Comparison of ENCODE assay signal across 12 mouse cellular contexts in the genomic region with DNA sequence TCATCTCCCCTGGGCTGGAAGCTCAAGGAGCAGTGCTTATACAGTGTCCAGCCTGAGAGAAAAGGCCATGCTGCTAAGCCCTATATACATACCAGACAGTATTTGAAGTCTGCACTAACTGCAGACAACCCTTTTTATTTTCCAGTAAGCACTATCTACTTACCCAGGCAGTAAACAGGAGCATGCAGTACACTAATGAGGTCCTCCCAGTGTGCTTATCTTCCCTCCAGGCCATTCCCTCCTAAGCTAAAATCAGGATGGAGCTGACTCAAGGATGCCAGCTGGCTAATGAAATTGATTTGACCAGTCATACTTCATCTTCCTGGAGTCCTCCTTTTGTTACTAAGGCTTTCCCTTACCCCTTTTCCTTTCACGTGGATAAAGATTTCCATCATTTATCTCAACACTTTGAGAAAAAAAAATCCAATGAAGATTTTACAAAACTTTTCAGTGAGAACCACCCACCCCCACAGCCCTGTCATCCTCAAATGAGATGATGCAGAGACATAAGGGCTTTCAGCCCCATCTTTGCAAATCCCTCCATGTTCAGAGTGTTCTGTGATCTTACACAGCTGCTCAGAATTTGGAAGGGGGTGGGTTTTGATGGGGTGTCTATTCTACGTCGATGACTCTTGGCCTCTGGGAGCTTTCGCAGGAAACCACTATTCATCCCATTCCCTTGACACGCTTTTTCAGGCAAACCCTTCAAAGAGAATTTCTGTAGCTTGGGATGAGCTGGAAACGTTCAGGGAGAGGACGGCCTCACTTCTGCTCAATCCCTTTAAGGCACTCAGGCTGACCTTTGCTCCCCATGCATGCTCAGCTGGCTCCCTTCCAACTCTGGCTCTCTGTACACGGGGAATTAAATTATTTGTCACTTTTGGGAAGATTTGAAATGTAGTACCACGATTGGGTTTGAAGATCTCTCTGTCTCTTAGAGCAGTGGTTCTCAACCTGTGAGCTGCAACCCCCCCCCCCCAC.
DNase-seq lines count a peak whose midpoint lies in the region; ATAC-seq and TF ChIP-seq lines count a peak whose summit lies in the region.
"Had no signal": no experiment of that assay in that cellular context is flagged by ENCODE, and none has a peak within 500 bp of the region (broad histone marks: within the 10 kb centered on the region; RNA-seq: fewer than 3 reads in every experiment).

No protein-coding gene starts in this region.

- peak overlapping the region; percentile 29; the same call in 1 of the 2 replicates for H3K27ac ChIP-seq in heart, embryonic 10.5 days
- H3K27ac ChIP-seq in lung, embryonic 14.5 days (ENCODE audit: low read depth) = peak overlapping the region; percentile 83
- H3K27ac ChIP-seq: embryonic facial prominence, embryonic 13.5 days; forebrain, embryonic 15.5 days had no signal

- peaks cover 26% of the 10 kb centered on the region for H3K4me1 ChIP-seq in heart, embryonic 10.5 days
- H3K4me1 ChIP-seq in lung, embryonic 14.5 days (ENCODE audit: insufficient read depth) = peaks cover 11% of the 10 kb centered on the region; the same call in 1 of the 2 replicates
- H3K4me1 ChIP-seq: forebrain, embryonic 15.5 days had no signal

- H3K27me3 ChIP-seq in heart, embryonic 10.5 days (ENCODE audit: insufficient read depth, poor library complexity, severe bottlenecking) = no peaks in the 10 kb centered on the region
- H3K27me3 ChIP-seq in lung, embryonic 14.5 days (ENCODE audit: insufficient read depth, low read length) = no peaks in the 10 kb centered on the region
- H3K27me3 ChIP-seq: embryonic facial prominence, embryonic 13.5 days; forebrain, embryonic 15.5 days had no signal

- H3K9me3 ChIP-seq in heart, embryonic 10.5 days = no peaks in the 10 kb centered on the region
- no peaks in the 10 kb centered on the region for H3K9me3 ChIP-seq in lung, embryonic 14.5 days (ENCODE audit: low read depth, low read length)
- H3K9me3 ChIP-seq: embryonic facial prominence, embryonic 13.5 days; forebrain, embryonic 15.5 days had no signal

- H3K4me2 ChIP-seq in lung, embryonic 14.5 days = no peak overlapping the region
- H3K4me2 ChIP-seq: embryonic facial prominence, embryonic 13.5 days; forebrain, embryonic 15.5 days had no signal

- TF ChIP-seq CTCF in lung, embryonic 14.5 days (IDR thresholded peaks at IDR 0.05; ENCODE audit: low read depth) = no peak

- H3K4me3 ChIP-seq in heart, embryonic 10.5 days = no peak overlapping the region
- no peak overlapping the region for H3K4me3 ChIP-seq in lung, embryonic 14.5 days (ENCODE audit: low read depth, low read length)
- H3K4me3 ChIP-seq: embryonic facial prominence, embryonic 13.5 days; forebrain, embryonic 15.5 days had no signal

- no peak overlapping the region for H3K9ac ChIP-seq in lung, embryonic 14.5 days
- H3K9ac ChIP-seq: embryonic facial prominence, embryonic 13.5 days; forebrain, embryonic 15.5 days had no signal

- peak; percentile 95 for ATAC-seq in lung, embryonic 14.5 days (ENCODE audit: insufficient read depth)
- ATAC-seq: CD4-positive, CD25-positive, alpha-beta regulatory T cell, adult 4 months; forebrain, embryonic 15.5 days had no signal

- 59% methylated on average over 9 of the region's 9 CpGs for WGBS in heart, embryonic 10.5 days
- 25% methylated on average over 9 of the region's 9 CpGs for WGBS in lung, embryonic 14.5 days

- no peaks in the 10 kb centered on the region for H3K36me3 ChIP-seq in heart, embryonic 10.5 days
- H3K36me3 ChIP-seq in lung, embryonic 14.5 days (ENCODE audit: insufficient read depth) = peaks cover 21% of the 10 kb centered on the region
- H3K36me3 ChIP-seq: embryonic facial prominence, embryonic 13.5 days; forebrain, embryonic 15.5 days had no signal

- no peak for DNase-seq in heart, embryonic 10.5 days (ENCODE audit: low spot score)
- DNase-seq in heart, adult 8-10 months (ENCODE audit: low spot score) = no peak
- DNase-seq in lung, embryonic 14.5 days = peak; percentile 95
- no peak for DNase-seq in lung, postnatal 25 days (ENCODE audit: low spot score)
- peak; percentile 71 for DNase-seq in kidney, postnatal 10 days
- peak; percentile 47 for DNase-seq in mesoderm, embryonic 11.5 days (ENCODE audit: low read depth, low spot score)
- DNase-seq in testis, postnatal 10 days (ENCODE audit: low spot score) = no peak
- no peak for DNase-seq in gastrocnemius, postnatal 25 days
- DNase-seq: adrenal gland, adult 2 months had no signal

Comparison
In these comparisons a context has a peak if more than half of its experiments do, and no peak if none do; other contexts are left out.
1. DNase-seq: peak in lung, embryonic 14.5 days (single experiment), kidney, postnatal 10 days (single experiment) and mesoderm, embryonic 11.5 days (single experiment); none in heart, embryonic 10.5 days (single experiment), heart, adult 8-10 months (single experiment), lung, postnatal 25 days (single experiment), testis, postnatal 10 days (single experiment) and gastrocnemius, postnatal 25 days (single experiment).